Mouse (Mus musculus) ES-E14 (cell line): ENCODE data around the gene Galnt6. TPM values are rescaled to one million over a fixed set of nuclear protein-coding genes. Genes with fewer than 3 reads are reported as not detected.

Source experiments
- DNase-seq: peaks from one replicate; pipeline ENCODE4 v3.0.0-alpha.2; 2013; ENCODE audit warnings: low read depth, low spot score
- H3K27ac ChIP-seq: 2 replicates; pipeline ENCODE4 v1.5.1; 2012; ENCODE audit warnings: low read depth, mild to moderate bottlenecking, low read length, moderate library complexity, mixed read lengths; ENCODE audit not compliant: poor library complexity, insufficient read depth, severe bottlenecking
- H3K36me3 ChIP-seq: 2 replicates; pipeline ENCODE4 v1.6.1; 2012; ENCODE audit warnings: mild to moderate bottlenecking, low read length, moderate library complexity, mixed read lengths; ENCODE audit not compliant: control insufficient read depth, poor library complexity, insufficient read depth, severe bottlenecking
- H3K4me1 ChIP-seq, 2 experiments: fragments of 150-350 bp in 1 of 2; sonication (generic) in 1 of 2; 2 replicates each; pipeline ENCODE4 v1.6.1; 2012; ENCODE audit warnings: low read length in 2 of 2, mild to moderate bottlenecking in 1 of 2, mixed read lengths in 1 of 2; ENCODE audit not compliant: control insufficient read depth in 2 of 2, insufficient read depth in 2 of 2, poor library complexity in 1 of 2
- H3K4me3 ChIP-seq, 2 experiments: fragments of 150-350 bp in 1 of 2; sonication (generic) in 1 of 2; 2 replicates each; pipeline ENCODE4 v1.5.1; 2012; ENCODE audit warnings: low read length in 2 of 2, low read depth in 1 of 2, mild to moderate bottlenecking in 1 of 2, mixed read lengths in 1 of 2; ENCODE audit not compliant: insufficient read depth in 1 of 2, poor library complexity in 1 of 2, severe bottlenecking in 1 of 2
- H3K9ac ChIP-seq: 2 replicates; pipeline ENCODE4 v1.6.1; 2012; ENCODE audit warnings: low read depth, mild to moderate bottlenecking, low read length, mixed read lengths; ENCODE audit not compliant: poor library complexity, insufficient read depth, severe bottlenecking
- H3K9me3 ChIP-seq: fragments of 150-350 bp; sonication (generic); 2 replicates; pipeline ENCODE4 v1.6.1; 2012; ENCODE audit warnings: low read depth, mild to moderate bottlenecking, low read length; ENCODE audit not compliant: control insufficient read depth, insufficient read depth
- CHD2 ChIP-seq: IDR thresholded peaks from 2 replicates; pipeline ENCODE4 v1.6.1; 2014; ENCODE audit warnings: mild to moderate bottlenecking, low read depth, low read length, inconsistent platforms
- HCFC1 ChIP-seq: IDR thresholded peaks from 2 replicates; pipeline ENCODE4 v1.6.1; 2012; ENCODE audit warnings: low read length, inconsistent platforms, borderline replicate concordance; ENCODE audit not compliant: insufficient read depth
- MAFK ChIP-seq: IDR thresholded peaks from 2 replicates; pipeline ENCODE4 v1.6.1; 2014; ENCODE audit warnings: mild to moderate bottlenecking, low read depth, low read length, inconsistent platforms; ENCODE audit not compliant: insufficient read depth
- ZC3H11A ChIP-seq: IDR thresholded peaks from 2 replicates; pipeline ENCODE4 v1.6.1; 2012; ENCODE audit warnings: low read depth, mild to moderate bottlenecking, inconsistent platforms, low read length, borderline replicate concordance
- ZNF384 ChIP-seq: IDR thresholded peaks from 2 replicates; pipeline ENCODE4 v1.6.1; 2012; ENCODE audit warnings: low read depth, low read length, inconsistent platforms
- in situ Hi-C, 2 experiments: fragments of 600-800 bp; cut with MboI; formaldehyde crosslinking; loops; one replicate each; pipeline ENCODE4 v1.15.1; 2025; ENCODE audit warnings: low sequenced_read_pairs in 2 of 2, inconsistent platforms in 1 of 2; ENCODE audit not compliant: unreplicated experiment in 2 of 2
- total RNA-seq: library from RNA; depleted of rRNA; stranded (reverse); fragments of 300-350 nt; gene quantifications from 2 replicates; pipeline ENCODE4 v1.2.3, GENCODE M21; 2012

Gene Galnt6
- total RNA-seq, 1 experiment: 18.2 TPM

GRCm38 (mm10) chr15:100674566-100674965 lies 54.6 kb downstream of the Galnt6 start:
- no peak for DNase-seq
- TF ChIP-seq CHD2 (no peak), ZC3H11A (no peak), HCFC1 (no peak), ZNF384 (no peak), MAFK (no peak)
- Histone ChIP-seq H3K36me3 (no peaks in the 10 kb centered on the region; the same call in 1 of the 2 replicates), H3K4me3 (no peak overlapping the region), H3K4me1 (peaks cover 10 to 27% of the 10 kb centered on the region in 2 experiments), H3K9ac (no peak overlapping the region), H3K9me3 (no peaks in the 10 kb centered on the region), H3K27ac (peak overlapping the region; percentile 24; the same call in 1 of the 2 replicates)
- in situ Hi-C loops: no loop called here

- Histone ChIP-seq H3K9me3 (no peaks in the 10 kb centered on the region), H3K27ac (peak overlapping the region; percentile 70), H3K9ac (peak overlapping the region; percentile 26; the same call in 1 of the 2 replicates), H3K4me3 (peak overlapping the region in 1 of 2 experiments; percentile 30; a peak in 1 of 4 replicates), H3K4me1 (peaks cover 10 to 31% of the 10 kb centered on the region in 2 experiments), H3K36me3 (no peaks in the 10 kb centered on the region; the same call in 1 of the 2 replicates)
- in situ Hi-C loops: no loop called here
- DNase-seq: no peak
- no peak for TF ChIP-seq MAFK
- TF ChIP-seq HCFC1: no peak
Observed at GRCm38 (mm10) chr15:100673585-100674391, 55.4 kb downstream of the Galnt6 start.

- DNase-seq: no peak
- TF ChIP-seq ZNF384 (no peak), ZC3H11A (no peak), HCFC1 (no peak), MAFK (no peak), CHD2 (no peak)
- Histone ChIP-seq H3K27ac (no peak overlapping the region), H3K9ac (no peak overlapping the region), H3K4me3 (no peak overlapping the region), H3K4me1 (peaks cover 16 to 36% of the 10 kb centered on the region in 2 experiments), H3K36me3 (no peaks in the 10 kb centered on the region), H3K9me3 (no peaks in the 10 kb centered on the region)
- in situ Hi-C loops: no loop called here
Observed at GRCm38 (mm10) chr15:100670833-100671232, 58.3 kb downstream of the Galnt6 start.

GRCm38 (mm10) chr15:100670004-100670403 lies 59.2 kb downstream of the Galnt6 start:
- in situ Hi-C loops: no loop called here
- Histone ChIP-seq H3K9ac (no peak overlapping the region), H3K36me3 (no peaks in the 10 kb centered on the region), H3K4me3 (no peak overlapping the region), H3K9me3 (no peaks in the 10 kb centered on the region), H3K4me1 (peaks cover 16 to 36% of the 10 kb centered on the region in 2 experiments), H3K27ac (no peak overlapping the region)
- no peak for DNase-seq
- TF ChIP-seq CHD2: no peak
